Mouse (Mus musculus): ENCODE data around the gene Srd5a3.

Gene Srd5a3

DNA sequence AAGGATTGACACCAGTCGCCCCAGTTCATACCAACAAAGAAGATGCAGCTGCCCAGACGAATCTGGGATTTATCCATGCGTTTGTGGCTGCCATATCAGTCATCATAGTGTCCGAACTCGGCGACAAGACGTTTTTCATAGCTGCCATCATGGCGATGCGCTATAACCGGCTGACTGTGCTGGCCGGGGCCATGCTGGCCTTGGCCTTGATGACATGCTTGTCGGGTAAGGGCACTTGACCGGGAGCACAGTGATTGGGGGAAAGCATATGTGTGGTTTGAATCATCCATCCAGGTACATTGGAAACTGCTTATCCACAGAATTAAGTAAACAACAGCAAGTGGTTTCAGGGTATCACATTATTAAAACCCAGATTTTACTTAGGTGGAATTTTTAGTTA is 59.3 kb downstream of the Srd5a3 start:
- DNase-seq, result no peak

DNA sequence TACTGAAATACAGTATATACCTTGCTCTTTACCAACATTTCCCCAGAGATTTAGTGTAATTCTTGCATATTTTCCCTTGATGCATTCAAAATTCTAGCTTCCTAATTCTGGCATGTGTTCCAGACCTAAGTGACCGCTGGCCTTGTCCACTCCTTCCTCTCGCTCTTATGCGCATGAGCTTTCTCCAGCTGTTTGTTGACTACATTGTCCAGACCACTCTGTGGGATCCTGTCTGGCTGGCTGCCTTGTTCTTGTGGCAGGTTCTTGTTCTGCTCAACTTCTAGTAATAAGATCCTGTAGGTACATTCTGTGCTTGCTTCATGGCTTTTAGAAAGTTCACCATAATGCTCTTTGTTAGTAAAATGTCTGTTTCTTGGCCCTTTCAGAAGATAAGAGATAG is 63.1 kb downstream of the Srd5a3 start:
- DNase-seq, result no peak

Data from lung, postnatal 10 days (tissue).